Mouse (Mus musculus): ENCODE measurements around the gene Rps6kl1. TPM values are rescaled to one million over a fixed set of nuclear protein-coding genes. Genes with fewer than 3 reads are reported as not detected.
A peak's percentile ranks its signal among the peaks of the same experiment; 100 is the strongest.
"Not testable (repeated sequence)": the region's sequence is repeated elsewhere in the genome, so short reads cannot be mapped to it uniquely, and the experiment has no call there.

Gene Rps6kl1
- polyA plus RNA-seq, 1 experiment from 2014 or later, result 1.2 TPM

DNA sequence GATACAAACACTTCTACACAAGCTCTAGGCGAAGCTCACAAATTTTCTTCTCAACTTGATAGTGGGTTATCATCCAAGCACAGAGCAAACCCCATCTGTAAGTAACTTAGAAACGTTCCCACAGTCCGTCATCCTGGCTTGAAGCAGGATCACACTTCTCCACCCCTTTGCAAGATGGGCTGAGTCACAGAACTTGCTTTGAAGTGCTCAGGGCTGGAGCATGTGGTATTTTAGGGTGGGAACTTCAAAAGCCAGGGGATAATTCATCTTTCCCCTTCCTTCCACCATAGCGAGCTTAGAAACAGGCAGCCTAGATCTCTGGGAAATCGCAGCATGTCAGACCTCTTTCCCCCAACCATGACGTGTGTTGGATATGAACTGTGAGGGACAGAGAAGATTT, 5.3 kb upstream of the Rps6kl1 start:
- Histone ChIP-seq H3K4me2 (no peak overlapping the region), H3K27ac (replicated peaks) (no peak overlapping the region), H3K4me1 (peaks cover 7% of the 10 kb centered on the region), H3K4me3 (no peak overlapping the region), H3K9me3 (no peaks in the 10 kb centered on the region), H3K9ac (no peak overlapping the region), H3K27me3 (replicated peaks) (peaks cover 8% of the 10 kb centered on the region; the same call in 1 of the 2 replicates), H3K36me3 (no peaks in the 10 kb centered on the region)
- ATAC-seq (ENCODE audit: extremely low read depth, insufficient number of reproducible peaks, low FRiP score, low TSS enrichment), result no peak
- WGBS, result 25% methylated on average over 6 of the region's 6 CpGs

DNA sequence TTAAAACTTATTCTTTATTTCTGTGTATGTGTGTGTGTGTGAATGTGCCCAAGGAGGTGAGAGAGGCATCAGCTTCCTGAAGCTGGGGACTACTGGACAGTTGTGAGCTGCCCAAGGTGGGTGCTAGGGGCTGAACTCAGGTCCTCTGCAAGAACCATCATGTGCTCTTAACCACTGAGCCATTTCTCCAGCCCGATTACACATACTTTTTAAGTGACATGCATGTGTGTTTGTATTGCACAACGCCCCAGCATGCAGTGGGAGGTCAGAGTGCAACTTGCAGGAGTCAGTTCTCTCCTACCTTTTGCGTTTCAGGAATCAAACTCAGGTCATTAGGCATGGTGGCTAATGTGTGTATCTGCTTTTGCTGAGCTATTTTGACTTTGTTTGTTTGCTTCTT, 1.9 kb upstream of the Rps6kl1 start:
- WGBS, result 74% methylated on average over 3 of the region's 3 CpGs
- no peak overlapping the region for H3K4me3 ChIP-seq
- H3K27me3 ChIP-seq (replicated peaks), result peaks cover 29% of the 10 kb centered on the region
- H3K9ac ChIP-seq, result no peak overlapping the region
- no peak overlapping the region for H3K27ac ChIP-seq (replicated peaks)
- peaks cover 17% of the 10 kb centered on the region for H3K4me1 ChIP-seq
- no peak overlapping the region for H3K4me2 ChIP-seq
- ATAC-seq (ENCODE audit: extremely low read depth, insufficient number of reproducible peaks, low FRiP score, low TSS enrichment), result no peak
- H3K36me3 ChIP-seq, result no peaks in the 10 kb centered on the region
- no peaks in the 10 kb centered on the region for H3K9me3 ChIP-seq

DNA sequence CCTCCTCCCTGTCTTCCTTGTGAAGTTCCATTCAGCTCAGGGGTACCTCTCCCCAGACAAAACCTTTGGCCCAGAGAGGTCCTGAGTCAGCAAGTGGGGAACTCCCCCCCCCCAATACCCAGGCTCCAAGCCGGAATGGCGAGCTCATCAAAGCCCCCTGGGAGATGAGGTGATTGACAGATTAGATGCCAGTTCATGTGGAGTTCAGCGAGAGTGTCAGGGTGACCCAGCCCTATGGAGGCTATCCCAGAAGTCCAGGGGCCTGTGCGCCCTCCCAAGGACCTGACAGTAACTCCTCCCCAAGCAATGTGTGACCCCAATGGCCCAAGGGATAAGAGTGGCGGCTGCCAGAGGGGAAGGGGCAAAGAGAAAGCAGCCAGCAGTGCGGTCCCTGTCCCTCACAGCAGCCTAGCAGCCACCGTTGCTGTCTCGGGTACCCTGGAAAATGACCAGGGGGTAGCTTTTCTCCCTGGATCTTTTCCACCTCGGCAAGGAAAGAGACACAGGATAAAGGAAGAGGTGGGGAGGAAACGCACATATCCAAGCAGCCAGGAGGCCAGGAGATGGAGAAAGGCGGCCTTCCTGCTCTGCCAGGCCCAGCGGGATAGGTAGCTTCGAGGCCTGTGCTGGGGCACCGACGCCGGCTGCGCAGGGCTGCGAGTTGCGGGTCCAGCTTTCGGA, 603 bp downstream of the Rps6kl1 start:
- Histone ChIP-seq H3K4me2 (peak overlapping the region; percentile 74), H3K4me3 (peak overlapping the region; percentile 46), H3K27ac (replicated peaks) (no peak overlapping the region), H3K36me3 (no peaks in the 10 kb centered on the region), H3K9me3 (no peaks in the 10 kb centered on the region), H3K27me3 (replicated peaks) (peaks cover 29% of the 10 kb centered on the region), H3K4me1 (peaks cover 25% of the 10 kb centered on the region), H3K9ac (peak overlapping the region; percentile 61)
- WGBS, result 8% methylated on average over 20 of the region's 20 CpGs
- no peak for ATAC-seq (ENCODE audit: extremely low read depth, insufficient number of reproducible peaks, low FRiP score, low TSS enrichment)

DNA sequence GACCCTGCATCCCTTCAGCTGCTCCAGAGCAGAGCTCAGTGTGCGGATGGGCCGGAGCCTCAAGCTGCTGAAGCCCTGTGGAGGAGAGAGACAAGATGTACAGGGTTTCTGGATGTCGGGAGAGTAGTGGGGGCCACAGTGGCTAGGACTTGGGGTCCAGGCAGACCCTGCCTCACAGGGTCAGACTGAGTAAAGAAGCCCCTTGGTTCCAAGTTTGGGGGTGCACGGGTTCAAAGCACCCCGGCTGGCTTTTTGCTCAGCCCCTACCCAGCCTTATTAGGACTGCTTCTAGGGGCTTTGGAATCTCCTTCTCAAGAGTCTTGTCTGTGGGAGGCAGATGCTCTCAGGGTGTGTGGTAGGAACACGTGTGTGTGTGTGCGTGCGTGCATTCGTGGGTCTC, 4.2 kb downstream of the Rps6kl1 start:
- ATAC-seq (ENCODE audit: extremely low read depth, insufficient number of reproducible peaks, low FRiP score, low TSS enrichment), result no peak
- Histone ChIP-seq H3K4me1 (peaks cover 32% of the 10 kb centered on the region), H3K27me3 (replicated peaks) (peaks cover 28% of the 10 kb centered on the region), H3K4me3 (no peak overlapping the region), H3K9me3 (no peaks in the 10 kb centered on the region), H3K9ac (no peak overlapping the region), H3K36me3 (no peaks in the 10 kb centered on the region), H3K27ac (replicated peaks) (no peak overlapping the region), H3K4me2 (no peak overlapping the region)
- 71% methylated on average over 9 of the region's 9 CpGs for WGBS

DNA sequence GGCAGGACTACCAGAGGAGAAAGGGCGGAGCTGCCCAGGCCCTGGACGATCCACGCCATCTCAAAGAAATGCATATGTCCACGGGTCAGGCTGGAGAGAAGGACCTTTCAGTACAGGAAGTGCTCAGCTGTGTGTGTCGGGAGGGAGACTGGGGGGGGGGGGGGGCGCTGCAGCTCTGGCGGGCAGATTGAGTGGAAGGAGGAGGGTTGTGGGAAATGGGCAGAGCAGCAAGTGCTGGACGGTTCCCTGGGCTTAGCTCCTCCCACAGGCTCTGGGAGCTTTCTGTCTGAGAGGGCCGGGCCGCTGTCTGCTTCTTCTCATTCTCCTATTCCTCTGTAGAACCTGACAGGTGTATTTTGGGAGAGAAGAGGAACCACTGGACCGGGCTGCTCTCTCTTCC, 4.7 kb downstream of the Rps6kl1 start:
- no peaks in the 10 kb centered on the region for H3K9me3 ChIP-seq
- peaks cover 32% of the 10 kb centered on the region for H3K4me1 ChIP-seq
- no peaks in the 10 kb centered on the region for H3K36me3 ChIP-seq
- peaks cover 29% of the 10 kb centered on the region for H3K27me3 ChIP-seq (replicated peaks)
- H3K27ac ChIP-seq (replicated peaks), result no peak overlapping the region
- no peak overlapping the region for H3K9ac ChIP-seq
- H3K4me3 ChIP-seq, result no peak overlapping the region
- WGBS, result 23% methylated on average over 10 of the region's 11 CpGs
- no peak overlapping the region for H3K4me2 ChIP-seq
- no peak for ATAC-seq (ENCODE audit: extremely low read depth, insufficient number of reproducible peaks, low FRiP score, low TSS enrichment)

DNA sequence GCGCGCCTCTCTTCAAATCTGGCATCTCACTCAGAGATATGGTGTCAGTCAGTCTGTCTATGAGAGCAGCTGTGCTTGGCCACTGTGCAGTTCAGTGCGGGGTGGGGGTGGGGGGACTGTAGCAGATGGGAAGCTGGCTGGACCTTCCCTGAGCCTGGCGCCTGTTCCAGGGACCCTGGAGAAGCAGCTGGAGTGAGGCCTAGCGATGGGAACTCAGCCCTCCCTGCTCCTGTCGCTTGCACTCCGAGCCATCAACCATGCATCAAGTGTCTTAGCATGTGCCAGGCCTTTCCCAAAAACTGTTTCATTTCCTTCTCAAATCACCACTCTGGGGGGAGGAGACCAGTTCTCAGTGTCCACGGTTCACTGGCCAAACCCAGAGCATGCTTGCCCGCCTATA, 5.4 kb downstream of the Rps6kl1 start:
- H3K9ac ChIP-seq, result no peak overlapping the region
- no peak overlapping the region for H3K4me2 ChIP-seq
- H3K27me3 ChIP-seq (replicated peaks), result peaks cover 28% of the 10 kb centered on the region
- peaks cover 26% of the 10 kb centered on the region for H3K4me1 ChIP-seq
- WGBS, result 51% methylated on average over 9 of the region's 9 CpGs
- no peak overlapping the region for H3K4me3 ChIP-seq
- ATAC-seq (ENCODE audit: extremely low read depth, insufficient number of reproducible peaks, low FRiP score, low TSS enrichment), result no peak
- no peak overlapping the region for H3K27ac ChIP-seq (replicated peaks)
- no peaks in the 10 kb centered on the region for H3K9me3 ChIP-seq
- no peaks in the 10 kb centered on the region for H3K36me3 ChIP-seq

DNA sequence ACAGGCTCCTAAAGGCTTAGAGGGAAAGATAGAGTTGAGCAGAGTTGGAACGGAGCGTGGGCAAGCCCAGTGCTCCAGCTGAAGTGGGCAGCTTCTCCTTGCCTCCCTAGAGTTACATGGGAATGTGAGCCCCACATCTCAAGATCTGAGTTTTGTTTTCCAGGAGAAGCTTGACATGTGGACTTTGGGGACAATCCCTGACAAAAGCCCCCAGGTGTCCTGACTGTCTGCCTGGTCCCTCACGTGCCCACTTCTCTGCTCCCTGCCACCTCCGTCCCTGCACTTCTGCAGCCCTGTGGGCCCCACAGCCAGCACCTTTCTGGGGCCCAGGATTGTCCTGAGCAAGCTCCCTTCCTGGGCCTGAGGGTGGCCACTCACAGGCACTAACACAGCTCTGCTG, 6.2 kb downstream of the Rps6kl1 start:
- no peaks in the 10 kb centered on the region for H3K36me3 ChIP-seq
- H3K9me3 ChIP-seq, result no peaks in the 10 kb centered on the region
- H3K9ac ChIP-seq, result no peak overlapping the region
- WGBS, result 93% methylated on average over 4 of the region's 4 CpGs
- no peak for ATAC-seq (ENCODE audit: extremely low read depth, insufficient number of reproducible peaks, low FRiP score, low TSS enrichment)
- H3K27me3 ChIP-seq (replicated peaks), result peaks cover 30% of the 10 kb centered on the region
- no peak overlapping the region for H3K4me2 ChIP-seq
- H3K27ac ChIP-seq (replicated peaks), result no peak overlapping the region
- no peak overlapping the region for H3K4me3 ChIP-seq
- H3K4me1 ChIP-seq, result peaks cover 25% of the 10 kb centered on the region

DNA sequence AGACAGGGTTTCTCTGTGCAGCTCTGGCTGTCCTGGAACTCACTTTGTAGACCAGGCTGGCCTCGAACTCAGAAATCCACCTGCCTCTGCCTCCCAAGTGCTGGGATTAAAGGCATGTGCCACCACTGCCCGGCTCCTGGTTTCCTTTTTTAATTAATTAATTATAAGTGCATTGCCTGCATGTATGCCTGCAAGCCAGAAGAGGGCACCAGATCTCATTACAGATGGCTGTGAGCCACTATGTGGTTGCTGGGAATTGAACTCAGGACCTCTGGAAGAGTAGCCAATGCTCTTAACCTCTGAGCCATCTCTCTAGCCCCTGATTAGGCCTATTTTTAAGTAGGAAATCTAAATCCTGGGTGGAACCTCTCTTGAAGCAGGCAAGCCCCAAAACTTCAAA, 6.8 kb downstream of the Rps6kl1 start:
- not testable (repeated sequence) for H3K27ac ChIP-seq (replicated peaks); H3K4me3 ChIP-seq; H3K36me3 ChIP-seq; H3K9ac ChIP-seq; H3K9me3 ChIP-seq; ATAC-seq (ENCODE audit: extremely low read depth, insufficient number of reproducible peaks, low FRiP score, low TSS enrichment); H3K4me2 ChIP-seq
- Histone ChIP-seq H3K4me1 (peaks cover 27% of the 10 kb centered on the region), H3K27me3 (replicated peaks) (peaks cover 30% of the 10 kb centered on the region)
- 48% methylated on average over 2 of the region's 2 CpGs for WGBS

DNA sequence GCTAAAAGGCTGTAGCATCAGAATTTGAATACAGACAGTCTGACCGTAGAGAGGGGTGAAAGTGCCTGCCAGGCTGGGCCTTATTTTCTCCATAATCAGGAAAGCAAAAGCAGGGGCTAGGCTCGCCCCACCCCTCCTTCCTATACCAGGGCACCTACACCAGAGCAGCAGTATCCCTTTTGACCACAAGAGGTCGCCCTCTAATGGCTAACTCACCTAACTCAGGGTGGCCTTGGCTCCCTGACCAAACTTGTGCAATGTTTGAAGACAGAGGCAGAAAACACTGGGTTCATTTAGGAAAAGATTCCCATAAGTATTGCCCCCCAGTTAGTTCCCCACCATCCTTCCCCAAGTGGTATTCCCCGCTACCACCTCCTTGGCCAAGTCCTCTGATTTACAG, 8.3 kb downstream of the Rps6kl1 start:
- ATAC-seq (ENCODE audit: extremely low read depth, insufficient number of reproducible peaks, low FRiP score, low TSS enrichment), result no peak

DNA sequence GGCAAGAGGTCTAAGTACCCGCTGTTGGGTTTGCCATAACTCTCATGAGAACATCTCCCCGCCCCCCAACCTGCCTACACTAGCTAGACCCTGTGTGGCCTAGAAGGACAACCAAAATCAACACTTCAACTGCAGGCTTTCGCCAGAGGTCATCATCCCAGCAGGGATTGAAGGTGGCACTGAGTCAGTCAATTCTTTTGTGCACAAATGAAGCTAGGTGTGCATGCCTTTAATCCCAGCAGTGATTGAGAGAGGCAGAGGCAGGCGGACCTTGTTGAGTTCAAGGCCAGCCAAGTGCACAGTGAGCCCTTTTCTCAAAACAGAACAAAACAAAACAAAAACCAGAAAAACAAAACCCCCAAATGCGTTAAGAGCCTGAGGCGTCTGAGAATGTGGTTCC, 10.0 kb downstream of the Rps6kl1 start:
- Histone ChIP-seq H3K36me3 (no peaks in the 10 kb centered on the region), H3K27me3 (replicated peaks) (peaks cover 41% of the 10 kb centered on the region), H3K9ac (no peak overlapping the region), H3K4me2 (no peak overlapping the region), H3K4me3 (no peak overlapping the region), H3K9me3 (no peaks in the 10 kb centered on the region), H3K4me1 (peaks cover 23% of the 10 kb centered on the region), H3K27ac (replicated peaks) (no peak overlapping the region)
- no peak for ATAC-seq (ENCODE audit: extremely low read depth, insufficient number of reproducible peaks, low FRiP score, low TSS enrichment)
- WGBS, result 72% methylated on average over 6 of the region's 6 CpGs

More for the DNA sequence above, 8.3 kb downstream of the Rps6kl1 start:
- H3K4me2 ChIP-seq, result no peak overlapping the region
- no peak overlapping the region for H3K27ac ChIP-seq (replicated peaks)
- no peaks in the 10 kb centered on the region for H3K36me3 ChIP-seq
- H3K9ac ChIP-seq, result no peak overlapping the region
- WGBS, result 13% methylated on average over 4 of the region's 4 CpGs
- H3K4me3 ChIP-seq, result no peak overlapping the region
- peaks cover 41% of the 10 kb centered on the region for H3K27me3 ChIP-seq (replicated peaks)
- no peaks in the 10 kb centered on the region for H3K9me3 ChIP-seq
- peaks cover 27% of the 10 kb centered on the region for H3K4me1 ChIP-seq

DNA sequence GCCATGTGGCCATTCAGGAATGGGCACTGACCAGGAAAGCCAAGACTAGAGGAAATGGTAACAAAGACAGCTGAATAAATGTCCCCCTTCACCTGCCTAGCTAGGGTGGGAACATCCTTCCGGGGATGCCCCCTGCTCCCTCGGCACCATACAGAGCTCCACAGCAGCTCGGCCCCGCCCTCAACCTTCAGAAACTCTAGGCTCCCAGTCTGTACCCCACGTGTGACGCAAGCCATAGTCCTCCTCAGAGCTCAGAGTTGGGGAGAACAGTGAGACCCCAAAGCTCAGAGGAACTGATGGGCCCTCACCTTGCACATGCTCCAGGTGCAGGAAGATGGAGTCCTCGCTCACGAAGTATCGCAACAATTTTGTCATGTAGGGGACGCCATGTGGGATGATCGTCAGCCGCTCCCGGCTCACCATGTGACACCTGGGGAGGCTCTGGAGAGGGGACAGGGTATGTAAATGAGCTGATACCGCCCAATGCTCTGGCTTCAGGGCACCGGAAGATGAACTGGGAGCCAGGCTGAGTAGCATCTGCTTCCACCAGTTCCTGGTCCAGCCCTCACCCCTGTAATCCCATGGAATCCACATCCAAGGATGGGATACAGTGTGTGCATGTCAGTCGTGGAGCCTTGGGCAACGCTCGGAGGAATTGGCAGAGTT, 10.9 kb downstream of the Rps6kl1 start:
- Histone ChIP-seq H3K9ac (no peak overlapping the region), H3K4me3 (0 out of 2 replicates have a peak overlapping the region, but pooled peaks have one; percentile 6), H3K27ac (replicated peaks) (no peak overlapping the region), H3K4me1 (peaks cover 20% of the 10 kb centered on the region), H3K4me2 (peak overlapping the region; percentile 22), H3K36me3 (peaks cover 7% of the 10 kb centered on the region), H3K27me3 (replicated peaks) (peaks cover 41% of the 10 kb centered on the region), H3K9me3 (no peaks in the 10 kb centered on the region)
- no peak for ATAC-seq (ENCODE audit: extremely low read depth, insufficient number of reproducible peaks, low FRiP score, low TSS enrichment)
- WGBS, result 26% methylated on average over 18 of the region's 18 CpGs

DNA sequence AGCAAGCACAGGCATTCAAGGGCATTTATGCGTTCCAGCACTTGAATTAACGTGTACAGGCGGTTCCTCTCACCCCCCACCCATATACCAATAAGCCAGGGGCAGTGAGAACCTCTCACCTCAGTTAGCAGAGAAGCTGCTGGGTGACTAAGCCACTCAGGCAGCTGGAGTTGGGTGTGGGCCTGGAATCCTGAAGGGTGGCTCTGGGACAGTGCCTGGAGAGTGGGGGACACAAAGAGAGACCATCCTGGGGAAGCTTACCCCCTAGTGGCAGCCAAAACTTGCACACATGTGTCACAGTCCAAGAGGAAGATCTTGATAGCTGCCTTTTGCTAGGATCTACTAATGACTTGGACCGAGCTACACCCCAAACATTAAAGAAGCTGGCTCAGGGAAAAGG, 14.4 kb downstream of the Rps6kl1 start:
- no peak overlapping the region for H3K4me2 ChIP-seq
- peaks cover 40% of the 10 kb centered on the region for H3K36me3 ChIP-seq
- peaks cover 16% of the 10 kb centered on the region for H3K4me1 ChIP-seq
- H3K9ac ChIP-seq, result 0 out of 2 replicates have a peak overlapping the region, but pooled peaks have one; percentile 19
- 65% methylated on average over 4 of the region's 4 CpGs for WGBS
- peaks cover 37% of the 10 kb centered on the region for H3K27me3 ChIP-seq (replicated peaks)
- H3K4me3 ChIP-seq, result no peak overlapping the region
- no peak for ATAC-seq (ENCODE audit: extremely low read depth, insufficient number of reproducible peaks, low FRiP score, low TSS enrichment)
- H3K27ac ChIP-seq (replicated peaks), result no peak overlapping the region
- no peaks in the 10 kb centered on the region for H3K9me3 ChIP-seq
